Mouse (Mus musculus): ENCODE results near the gene Gpc6. TPM values are rescaled to one million over a fixed set of nuclear protein-coding genes. Genes with fewer than 3 reads are reported as not detected.

The Gpc6 gene
- polyA plus RNA-seq, 1 experiment from 2014 or later, result 36.7 TPM

- Histone ChIP-seq H3K4me2 (ENCODE audit: low read depth, low read length, severe bottlenecking) (no peak overlapping the region), H3K9ac (ENCODE audit: low read length) (no peak overlapping the region), H3K4me3 (ENCODE audit: low read depth, low read length) (no peak overlapping the region), H3K9me3 (ENCODE audit: control insufficient read depth, low read length) (no peaks in the 10 kb centered on the region), H3K27me3 (ENCODE audit: control insufficient read depth, insufficient read depth, low read length) (no peaks in the 10 kb centered on the region), H3K36me3 (ENCODE audit: control insufficient read depth, insufficient read depth, low read length) (no peaks in the 10 kb centered on the region), H3K4me1 (replicated peaks; ENCODE audit: control insufficient read depth, insufficient read depth, low read length) (no peaks in the 10 kb centered on the region), H3K27ac (ENCODE audit: low read depth, low read length) (no peak overlapping the region)
- DNase-seq (ENCODE audit: low spot score), result no peak
- no peak for ATAC-seq (replicated peaks; ENCODE audit: low FRiP score)
- 93% methylated on average over 2 of the region's 2 CpGs for WGBS
Observed at GRCm38 (mm10) chr14:117852842-117853241, 927.7 kb downstream of the Gpc6 start.

GRCm38 (mm10) chr14:117854498-117854897 lies 929.4 kb downstream of the Gpc6 start:
- 94% methylated on average over 5 of the region's 5 CpGs for WGBS
- no peak overlapping the region for H3K27ac ChIP-seq (ENCODE audit: low read depth, low read length)
- no peak overlapping the region for H3K4me3 ChIP-seq (ENCODE audit: low read depth, low read length)
- ATAC-seq (replicated peaks; ENCODE audit: low FRiP score), result no peak
- no peaks in the 10 kb centered on the region for H3K4me1 ChIP-seq (replicated peaks; ENCODE audit: control insufficient read depth, insufficient read depth, low read length)
- no peak overlapping the region for H3K9ac ChIP-seq (ENCODE audit: low read length)
- no peaks in the 10 kb centered on the region for H3K27me3 ChIP-seq (ENCODE audit: control insufficient read depth, insufficient read depth, low read length)
- no peak for DNase-seq (ENCODE audit: low spot score)
- no peaks in the 10 kb centered on the region for H3K9me3 ChIP-seq (ENCODE audit: control insufficient read depth, low read length)
- H3K36me3 ChIP-seq (ENCODE audit: control insufficient read depth, insufficient read depth, low read length), result no peaks in the 10 kb centered on the region
- H3K4me2 ChIP-seq (ENCODE audit: low read depth, low read length, severe bottlenecking), result no peak overlapping the region

DNA sequence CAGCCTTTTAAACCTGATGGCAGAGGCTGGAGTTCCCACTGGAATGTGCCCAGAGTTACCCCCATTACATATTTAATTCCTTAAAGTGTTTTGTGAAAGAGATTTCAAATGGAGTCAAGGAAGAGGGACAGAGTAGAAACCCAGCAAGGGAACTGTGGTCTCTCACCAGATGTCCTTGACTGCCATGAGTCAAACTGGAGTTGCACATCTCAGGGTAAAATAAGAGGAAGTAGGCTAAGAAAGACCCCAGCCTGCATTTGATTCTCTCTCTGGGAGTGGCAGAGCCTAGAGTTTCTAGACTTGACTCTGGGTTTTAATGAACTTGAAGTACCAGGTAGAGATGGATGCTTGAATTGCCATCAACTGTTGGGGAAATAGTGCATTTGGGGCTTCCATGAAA lies 946.2 kb downstream of the Gpc6 start:
- no peak overlapping the region for H3K27ac ChIP-seq (ENCODE audit: low read depth, low read length)
- no peak overlapping the region for H3K4me3 ChIP-seq (ENCODE audit: low read depth, low read length)
- H3K9me3 ChIP-seq (ENCODE audit: control insufficient read depth, low read length), result no peaks in the 10 kb centered on the region
- no peaks in the 10 kb centered on the region for H3K36me3 ChIP-seq (ENCODE audit: control insufficient read depth, insufficient read depth, low read length)
- no peak for DNase-seq (ENCODE audit: low spot score)
- H3K4me1 ChIP-seq (replicated peaks; ENCODE audit: control insufficient read depth, insufficient read depth, low read length), result no peaks in the 10 kb centered on the region
- no peak for ATAC-seq (replicated peaks; ENCODE audit: low FRiP score)
- H3K9ac ChIP-seq (ENCODE audit: low read length), result no peak overlapping the region
- no peak overlapping the region for H3K4me2 ChIP-seq (ENCODE audit: low read depth, low read length, severe bottlenecking)
- no peaks in the 10 kb centered on the region for H3K27me3 ChIP-seq (ENCODE audit: control insufficient read depth, insufficient read depth, low read length)

GRCm38 (mm10) chr14:117879313-117879712 lies 954.2 kb downstream of the Gpc6 start:
- DNase-seq (ENCODE audit: low spot score) (no peak), ATAC-seq (replicated peaks; ENCODE audit: low FRiP score) (no peak)
- Histone ChIP-seq H3K9me3 (ENCODE audit: control insufficient read depth, low read length) (no peaks in the 10 kb centered on the region), H3K27ac (ENCODE audit: low read depth, low read length) (no peak overlapping the region), H3K4me2 (ENCODE audit: low read depth, low read length, severe bottlenecking) (no peak overlapping the region), H3K27me3 (ENCODE audit: control insufficient read depth, insufficient read depth, low read length) (no peaks in the 10 kb centered on the region), H3K36me3 (ENCODE audit: control insufficient read depth, insufficient read depth, low read length) (no peaks in the 10 kb centered on the region), H3K4me3 (ENCODE audit: low read depth, low read length) (no peak overlapping the region), H3K9ac (ENCODE audit: low read length) (no peak overlapping the region), H3K4me1 (replicated peaks; ENCODE audit: control insufficient read depth, insufficient read depth, low read length) (no peaks in the 10 kb centered on the region)
- WGBS, result 95% methylated on average over 9 of the region's 9 CpGs

GRCm38 (mm10) chr14:117881112-117881511 lies 956.0 kb downstream of the Gpc6 start:
- ATAC-seq (replicated peaks; ENCODE audit: low FRiP score) (no peak), DNase-seq (ENCODE audit: low spot score) (no peak)
- no peaks in the 10 kb centered on the region for H3K4me1 ChIP-seq (replicated peaks; ENCODE audit: control insufficient read depth, insufficient read depth, low read length)
- no peak overlapping the region for H3K27ac ChIP-seq (ENCODE audit: low read depth, low read length)
- H3K4me2 ChIP-seq (ENCODE audit: low read depth, low read length, severe bottlenecking), result no peak overlapping the region
- H3K4me3 ChIP-seq (ENCODE audit: low read depth, low read length), result no peak overlapping the region
- H3K27me3 ChIP-seq (ENCODE audit: control insufficient read depth, insufficient read depth, low read length), result no peaks in the 10 kb centered on the region
- no peaks in the 10 kb centered on the region for H3K9me3 ChIP-seq (ENCODE audit: control insufficient read depth, low read length)
- 50% methylated on average over 6 of the region's 6 CpGs for WGBS
- no peaks in the 10 kb centered on the region for H3K36me3 ChIP-seq (ENCODE audit: control insufficient read depth, insufficient read depth, low read length)
- no peak overlapping the region for H3K9ac ChIP-seq (ENCODE audit: low read length)

- Histone ChIP-seq H3K9me3 (ENCODE audit: control insufficient read depth, low read length) (no peaks in the 10 kb centered on the region), H3K4me3 (ENCODE audit: low read depth, low read length) (no peak overlapping the region), H3K27ac (ENCODE audit: low read depth, low read length) (no peak overlapping the region), H3K36me3 (ENCODE audit: control insufficient read depth, insufficient read depth, low read length) (no peaks in the 10 kb centered on the region), H3K4me2 (ENCODE audit: low read depth, low read length, severe bottlenecking) (no peak overlapping the region), H3K9ac (ENCODE audit: low read length) (no peak overlapping the region), H3K27me3 (ENCODE audit: control insufficient read depth, insufficient read depth, low read length) (no peaks in the 10 kb centered on the region), H3K4me1 (replicated peaks; ENCODE audit: control insufficient read depth, insufficient read depth, low read length) (no peaks in the 10 kb centered on the region)
- 59% methylated on average over 3 of the region's 3 CpGs for WGBS
- ATAC-seq (replicated peaks; ENCODE audit: low FRiP score) (0 out of 2 replicates have a peak, but pooled peaks have one; percentile 27), DNase-seq (ENCODE audit: low spot score) (peak; percentile 69)
Observed at GRCm38 (mm10) chr14:117882222-117882621, 957.1 kb downstream of the Gpc6 start.

DNA sequence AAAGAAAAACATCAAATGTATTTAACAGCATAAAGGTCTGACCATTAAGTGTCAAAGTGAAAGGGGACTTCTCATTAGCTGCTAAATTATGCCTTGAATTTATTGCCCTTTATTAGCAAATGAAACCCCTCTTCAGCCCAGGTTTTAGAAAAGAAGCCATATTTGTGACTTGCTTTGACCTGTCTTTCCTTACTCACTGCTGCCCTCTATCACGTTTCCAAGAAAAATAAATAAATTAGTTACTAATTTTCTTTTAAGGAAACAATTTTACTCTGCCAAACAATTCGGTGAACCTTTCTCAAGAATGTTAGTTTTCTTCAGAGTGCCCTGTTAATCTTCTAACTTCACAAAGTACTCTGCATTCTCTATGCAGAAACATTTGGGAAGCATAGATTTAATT lies 964.5 kb downstream of the Gpc6 start:
- H3K4me3 ChIP-seq (ENCODE audit: low read depth, low read length), result no peak overlapping the region
- no peaks in the 10 kb centered on the region for H3K9me3 ChIP-seq (ENCODE audit: control insufficient read depth, low read length)
- H3K4me2 ChIP-seq (ENCODE audit: low read depth, low read length, severe bottlenecking), result no peak overlapping the region
- H3K36me3 ChIP-seq (ENCODE audit: control insufficient read depth, insufficient read depth, low read length), result no peaks in the 10 kb centered on the region
- H3K27ac ChIP-seq (ENCODE audit: low read depth, low read length), result no peak overlapping the region
- H3K4me1 ChIP-seq (replicated peaks; ENCODE audit: control insufficient read depth, insufficient read depth, low read length), result no peaks in the 10 kb centered on the region
- ATAC-seq (replicated peaks; ENCODE audit: low FRiP score) (no peak), DNase-seq (ENCODE audit: low spot score) (no peak)
- H3K9ac ChIP-seq (ENCODE audit: low read length), result no peak overlapping the region
- WGBS, result 63% methylated on average over 2 of the region's 2 CpGs
- no peaks in the 10 kb centered on the region for H3K27me3 ChIP-seq (ENCODE audit: control insufficient read depth, insufficient read depth, low read length)

GRCm38 (mm10) chr14:117891426-117891825 lies 966.3 kb downstream of the Gpc6 start:
- Histone ChIP-seq H3K4me1 (replicated peaks; ENCODE audit: control insufficient read depth, insufficient read depth, low read length) (no peaks in the 10 kb centered on the region; the same call in 1 of the 2 replicates), H3K9me3 (ENCODE audit: control insufficient read depth, low read length) (no peaks in the 10 kb centered on the region), H3K4me2 (ENCODE audit: low read depth, low read length, severe bottlenecking) (no peak overlapping the region), H3K27ac (ENCODE audit: low read depth, low read length) (no peak overlapping the region), H3K9ac (ENCODE audit: low read length) (no peak overlapping the region), H3K4me3 (ENCODE audit: low read depth, low read length) (no peak overlapping the region), H3K36me3 (ENCODE audit: control insufficient read depth, insufficient read depth, low read length) (no peaks in the 10 kb centered on the region), H3K27me3 (ENCODE audit: control insufficient read depth, insufficient read depth, low read length) (no peaks in the 10 kb centered on the region)
- DNase-seq (ENCODE audit: low spot score), result no peak
- WGBS, result 83% methylated on average over 7 of the region's 7 CpGs
- no peak for ATAC-seq (replicated peaks; ENCODE audit: low FRiP score)

DNA sequence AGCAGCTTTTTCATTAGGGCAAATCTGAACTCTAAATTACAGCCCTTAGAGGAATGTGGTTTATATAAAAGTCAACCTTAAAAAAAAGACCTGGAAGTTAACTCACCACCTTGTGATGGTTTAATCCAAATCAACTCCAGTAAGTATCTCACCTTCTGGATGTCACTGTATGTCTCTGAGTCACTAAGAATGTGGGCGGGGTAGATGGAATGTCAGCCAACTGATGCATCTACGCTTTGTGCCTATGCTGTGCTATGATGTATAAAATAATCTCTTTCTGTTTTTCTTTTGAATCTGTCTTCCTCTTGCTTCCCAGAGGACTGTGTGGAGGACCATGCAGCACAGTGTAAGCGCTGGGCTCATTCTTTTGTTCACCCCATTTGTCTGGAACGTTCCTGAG lies 966.9 kb downstream of the Gpc6 start:
- no peaks in the 10 kb centered on the region for H3K9me3 ChIP-seq (ENCODE audit: control insufficient read depth, low read length)
- no peak for DNase-seq (ENCODE audit: low spot score)
- H3K9ac ChIP-seq (ENCODE audit: low read length), result no peak overlapping the region
- no peak overlapping the region for H3K27ac ChIP-seq (ENCODE audit: low read depth, low read length)
- H3K4me3 ChIP-seq (ENCODE audit: low read depth, low read length), result no peak overlapping the region
- H3K4me2 ChIP-seq (ENCODE audit: low read depth, low read length, severe bottlenecking), result no peak overlapping the region
- no peak for ATAC-seq (replicated peaks; ENCODE audit: low FRiP score)
- H3K4me1 ChIP-seq (replicated peaks; ENCODE audit: control insufficient read depth, insufficient read depth, low read length), result no peaks in the 10 kb centered on the region; the same call in 1 of the 2 replicates
- WGBS, result 90% methylated on average over 4 of the region's 4 CpGs
- no peaks in the 10 kb centered on the region for H3K27me3 ChIP-seq (ENCODE audit: control insufficient read depth, insufficient read depth, low read length)
- no peaks in the 10 kb centered on the region for H3K36me3 ChIP-seq (ENCODE audit: control insufficient read depth, insufficient read depth, low read length)

All from forebrain, embryonic 11.5 days (tissue).